Mouse (Mus musculus) stomach, postnatal 0 days (tissue): ENCODE measurements at regions not wholly inside any gene's neighbourhood (a gene's known extent, or its start where the extent isn't known, plus 50 kb on each side); places are given as distances from the start of the nearest gene placed in this dataset.
A peak's percentile ranks its signal among the peaks of the same experiment; 100 is the strongest.

Source experiments
- ATAC-seq: fragments of 200-750 bp; cut with Nextera tagmentation; 2 replicates; pipeline ENCODE4 v1.8.0; 2017; ENCODE audit not compliant: low FRiP score, low TSS enrichment
- DNase-seq: peaks from one replicate; pipeline ENCODE4 v3.0.0-alpha.2; 2016; ENCODE audit warnings: low spot score
- H3K27ac ChIP-seq: fragments of 300-500 bp; sonication (generic); replicated peaks from 2 replicates; pipeline ENCODE4 v1.5.1; 2014; ENCODE audit warnings: mild to moderate bottlenecking, control low read depth
- H3K27me3 ChIP-seq: fragments of 300-500 bp; sonication (generic); 2 replicates; pipeline ENCODE4 v1.6.1; 2014; ENCODE audit warnings: low read length; ENCODE audit not compliant: control insufficient read depth, insufficient read depth
- H3K36me3 ChIP-seq: fragments of 300-500 bp; sonication (generic); 2 replicates; pipeline ENCODE4 v1.6.1; 2014; ENCODE audit warnings: low read length, mixed read lengths; ENCODE audit not compliant: control insufficient read depth, insufficient read depth
- H3K4me1 ChIP-seq: fragments of 300-500 bp; sonication (generic); replicated peaks from 2 replicates; pipeline ENCODE4 v1.6.1; 2014; ENCODE audit warnings: antibody characterized with exemption; ENCODE audit not compliant: control insufficient read depth, insufficient read depth
- H3K4me2 ChIP-seq: fragments of 300-500 bp; sonication (generic); replicated peaks from 2 replicates; pipeline ENCODE4 v1.6.1; 2014; ENCODE audit warnings: low read depth, mild to moderate bottlenecking, control low read depth, moderate library complexity
- H3K4me3 ChIP-seq: fragments of 300-500 bp; sonication (generic); 2 replicates; pipeline ENCODE4 v1.5.1; 2014; ENCODE audit warnings: low read depth, low read length, control low read depth
- H3K9ac ChIP-seq: fragments of 300-500 bp; sonication (generic); 2 replicates; pipeline ENCODE4 v1.6.1; 2014; ENCODE audit warnings: mild to moderate bottlenecking, low read length, control low read depth, mixed read lengths
- H3K9me3 ChIP-seq: fragments of 300-500 bp; sonication (generic); 2 replicates; pipeline ENCODE4 v1.6.1; 2016; ENCODE audit warnings: low read length; ENCODE audit not compliant: control insufficient read depth
- CTCF ChIP-seq: IDR thresholded peaks from 2 replicates; pipeline ENCODE4 v1.5.1; 2016; ENCODE audit warnings: antibody characterized with exemption, low read depth, mild to moderate bottlenecking, moderate library complexity
- EP300 ChIP-seq: optimal IDR thresholded peaks from 2 replicates; pipeline ENCODE3; 2016; ENCODE audit warnings: antibody characterized with exemption
- WGBS: fragments of 180-500 bp; shearing (Covaris S2); extraction: QIAGEN DNeasy Blood & Tissue Kit; methylation state at CpG from one replicate; pipeline ENCODE4 v1.1.7; 2014; 5-methylcytosine and 5-hydroxymethylcytosine counted together

DNA sequence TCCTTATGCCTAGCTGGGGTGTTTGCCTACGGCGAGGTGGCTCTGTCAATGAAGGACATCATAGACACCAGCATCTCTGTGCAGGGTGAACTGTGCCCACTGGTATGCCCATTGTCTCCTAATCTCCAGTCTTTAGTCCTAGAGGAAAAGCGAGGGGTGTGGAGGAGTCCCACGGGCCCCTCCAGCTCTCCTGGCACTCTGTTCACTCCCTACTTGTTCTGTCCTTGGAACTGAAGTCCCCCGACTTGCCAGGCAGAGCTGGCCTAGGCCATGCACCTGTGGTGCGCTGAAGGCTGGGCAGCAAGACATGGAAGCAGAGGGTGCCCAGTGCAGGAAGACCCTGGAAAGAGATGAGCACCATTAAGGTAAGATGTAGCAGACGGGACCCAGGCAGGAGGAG, 150.6 kb upstream of the Haao start:
- no peak for ATAC-seq
- Histone ChIP-seq H3K27me3 (no peaks in the 10 kb centered on the region), H3K36me3 (no peaks in the 10 kb centered on the region), H3K9me3 (no peaks in the 10 kb centered on the region), H3K4me3 (no peak overlapping the region), H3K9ac (no peak overlapping the region), H3K4me2 (peak overlapping the region; percentile 31; the same call in 1 of the 2 replicates), H3K4me1 (no peaks in the 10 kb centered on the region), H3K27ac (peak overlapping the region; percentile 76)
- no peak for DNase-seq
- no peak for TF ChIP-seq EP300
- TF ChIP-seq CTCF = no peak
- WGBS = 63% methylated on average over 7 of the region's 7 CpGs

GRCm38 (mm10) chr17:83997778-83998177, 150.0 kb upstream of the Haao start:
- Histone ChIP-seq H3K36me3 (no peaks in the 10 kb centered on the region), H3K9ac (no peak overlapping the region), H3K4me3 (no peak overlapping the region), H3K4me2 (peak overlapping the region; percentile 31; the same call in 1 of the 2 replicates), H3K4me1 (no peaks in the 10 kb centered on the region), H3K27ac (peak overlapping the region; percentile 76), H3K27me3 (no peaks in the 10 kb centered on the region), H3K9me3 (no peaks in the 10 kb centered on the region)
- TF ChIP-seq CTCF (peak; percentile 85), EP300 (no peak)
- ATAC-seq (no peak), DNase-seq (peak; percentile 91)
- WGBS = 78% methylated on average over 11 of the region's 11 CpGs

GRCm38 (mm10) chr17:83993028-83993427, 145.3 kb upstream of the Haao start:
- Histone ChIP-seq H3K27me3 (no peaks in the 10 kb centered on the region), H3K4me1 (no peaks in the 10 kb centered on the region), H3K36me3 (no peaks in the 10 kb centered on the region), H3K27ac (0 out of 2 replicates have a peak overlapping the region, but pooled peaks have one; percentile 4), H3K4me3 (no peak overlapping the region), H3K9me3 (no peaks in the 10 kb centered on the region), H3K9ac (no peak overlapping the region), H3K4me2 (no peak overlapping the region)
- DNase-seq (no peak), ATAC-seq (no peak)
- 94% methylated on average over 2 of the region's 2 CpGs for WGBS
- no peak for TF ChIP-seq EP300
- TF ChIP-seq CTCF = no peak

GRCm38 (mm10) chr17:83990421-83991365, 142.9 kb upstream of the Haao start:
- Histone ChIP-seq H3K27ac (peak overlapping the region; percentile 82), H3K9me3 (no peaks in the 10 kb centered on the region), H3K27me3 (no peaks in the 10 kb centered on the region), H3K4me3 (no peak overlapping the region), H3K36me3 (no peaks in the 10 kb centered on the region), H3K9ac (no peak overlapping the region; the same call in 1 of the 2 replicates), H3K4me2 (no peak overlapping the region), H3K4me1 (no peaks in the 10 kb centered on the region)
- ATAC-seq (peak; percentile 86), DNase-seq (peak; percentile 70)
- TF ChIP-seq CTCF = no peak
- no peak for TF ChIP-seq EP300
- 49% methylated on average over 13 of the region's 13 CpGs for WGBS

DNA sequence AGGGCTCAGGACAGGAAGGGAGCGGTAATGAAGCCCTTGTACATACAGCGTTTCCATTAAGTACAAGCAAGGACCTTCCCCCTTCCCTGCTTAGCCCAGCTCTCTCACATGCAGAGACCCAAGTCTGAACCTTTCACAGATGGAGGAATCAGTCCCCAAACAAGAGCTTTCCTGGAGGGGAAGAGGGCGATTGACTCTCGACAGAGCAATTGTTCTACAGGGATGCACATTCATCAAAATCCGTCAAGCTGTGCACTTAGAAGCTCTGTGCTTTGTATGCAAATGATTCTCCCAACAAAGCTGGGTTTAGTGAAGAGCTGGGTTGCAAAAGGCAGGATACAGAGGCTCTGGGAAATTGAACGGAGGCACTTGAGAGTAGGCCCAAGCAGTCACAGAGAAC, 141.1 kb upstream of the Haao start:
- H3K9me3 ChIP-seq = no peaks in the 10 kb centered on the region
- H3K4me2 ChIP-seq = no peak overlapping the region
- H3K9ac ChIP-seq = 0 out of 2 replicates have a peak overlapping the region, but pooled peaks have one; percentile 18
- no peak overlapping the region for H3K4me3 ChIP-seq
- H3K27ac ChIP-seq = peak overlapping the region; percentile 20; the same call in 1 of the 2 replicates
- ATAC-seq (no peak), DNase-seq (no peak)
- no peaks in the 10 kb centered on the region for H3K36me3 ChIP-seq
- whole genome bisulfite sequencing = 55% methylated on average over 6 of the region's 6 CpGs
- TF ChIP-seq EP300 (no peak), CTCF (no peak)
- no peaks in the 10 kb centered on the region for H3K4me1 ChIP-seq
- H3K27me3 ChIP-seq = no peaks in the 10 kb centered on the region

DNA sequence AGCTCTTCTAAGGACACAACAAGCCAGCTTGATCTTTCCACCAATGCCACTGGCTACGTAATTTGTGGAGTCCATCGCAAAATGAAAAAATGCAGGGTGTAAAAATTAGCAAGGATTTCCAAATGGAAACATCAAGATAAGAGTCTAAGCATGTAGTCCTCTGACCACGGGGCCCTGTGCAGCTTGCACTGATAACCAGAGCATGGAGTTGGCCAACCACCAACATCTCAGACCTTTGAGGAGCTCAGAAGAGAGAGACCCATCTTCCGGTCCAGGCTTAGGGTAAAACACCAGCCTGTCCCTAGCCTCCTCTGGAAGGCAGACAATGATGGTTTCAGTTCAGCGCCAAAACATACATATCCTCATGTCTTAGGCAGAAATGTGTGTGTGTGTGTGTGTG, 140.4 kb upstream of the Haao start:
- WGBS = 77% methylated on average over 5 of the region's 5 CpGs
- H3K27ac ChIP-seq = no peak overlapping the region

More for the DNA sequence above, 140.4 kb upstream of the Haao start:
- H3K9ac ChIP-seq = no peak overlapping the region
- ATAC-seq = no peak
- TF ChIP-seq EP300 (no peak), CTCF (no peak)
- H3K9me3 ChIP-seq = no peaks in the 10 kb centered on the region
- H3K4me1 ChIP-seq = no peaks in the 10 kb centered on the region
- no peak overlapping the region for H3K4me2 ChIP-seq
- no peak for DNase-seq
- no peaks in the 10 kb centered on the region for H3K36me3 ChIP-seq
- H3K4me3 ChIP-seq = no peak overlapping the region
- no peaks in the 10 kb centered on the region for H3K27me3 ChIP-seq
